Comparison of ENCODE assay signal across 8 mouse cellular contexts in genomic region chr14:48073247-48074161, GRCm38 (mm10). TPM values are rescaled to one million over a fixed set of nuclear protein-coding genes. Genes with fewer than 3 reads are reported as not detected.
DNase-seq lines count a peak whose midpoint lies in the region; ATAC-seq and TF ChIP-seq lines count a peak whose summit lies in the region.
"Had no signal": no experiment of that assay in that cellular context is flagged by ENCODE, and none has a peak within 500 bp of the region (broad histone marks: within the 10 kb centered on the region; RNA-seq: fewer than 3 reads in every experiment).

No protein-coding gene starts in this region.

- no peaks in the 10 kb centered on the region for H3K36me3 ChIP-seq in hindbrain, embryonic 15.5 days
- H3K36me3 ChIP-seq in liver, embryonic 15.5 days (replicated peaks): no peaks in the 10 kb centered on the region

- TF ChIP-seq CTCF in brain, embryonic 14.5 days (IDR thresholded peaks at IDR 0.05; ENCODE audit: borderline replicate concordance, extremely low read depth, insufficient read depth, insufficient read length): no peak
- no peak for TF ChIP-seq CTCF in olfactory bulb, adult 2 months (IDR thresholded peaks at IDR 0.05; ENCODE audit: insufficient read depth, low read depth, low read length)

- no peak overlapping the region for H3K9ac ChIP-seq in hindbrain, embryonic 15.5 days
- H3K9ac ChIP-seq in liver, embryonic 15.5 days: no peak overlapping the region

- peak; percentile 72 for ATAC-seq in hindbrain, embryonic 15.5 days (ENCODE audit: low FRiP score, low read depth)
- ATAC-seq in liver, embryonic 15.5 days (ENCODE audit: insufficient read depth): peak; percentile 44

- no peaks in the 10 kb centered on the region for H3K27me3 ChIP-seq in hindbrain, embryonic 15.5 days
- no peaks in the 10 kb centered on the region for H3K27me3 ChIP-seq in liver, embryonic 15.5 days

- TF ChIP-seq POLR2A in brain, embryonic 14.5 days (IDR thresholded peaks at IDR 0.05; ENCODE audit: borderline replicate concordance, extremely low read depth, insufficient read depth, insufficient read length, poor library complexity, severe bottlenecking): no peak
- no peak for TF ChIP-seq POLR2A in olfactory bulb, adult 2 months (IDR thresholded peaks at IDR 0.05; ENCODE audit: insufficient read depth, low read depth, low read length)

- H3K27ac ChIP-seq in hindbrain, embryonic 15.5 days (replicated peaks): no peak overlapping the region; the same call in 1 of the 2 replicates
- no peak overlapping the region for H3K27ac ChIP-seq in liver, embryonic 15.5 days (replicated peaks)
- peak overlapping the region; percentile 70 for H3K27ac ChIP-seq in olfactory bulb, adult 2 months (ENCODE audit: insufficient read depth, low read depth, low read length)
- H3K27ac ChIP-seq: macrophage had no signal

- WGBS in hindbrain, embryonic 15.5 days: 22% methylated on average over 24 of the region's 24 CpGs
- 37% methylated on average over 24 of the region's 24 CpGs for WGBS in liver, embryonic 15.5 days (ENCODE audit: insufficient replicate concordance)
- WGBS in olfactory bulb, adult 2 months: 55% methylated on average over 24 of the region's 24 CpGs

- DNase-seq in Muller cell, postnatal 12 days (ENCODE audit: inconsistent ontology term): peak; percentile 64
- DNase-seq in brain, embryonic 14.5 days (ENCODE audit: low read depth): peak; percentile 68
- peak; percentile 30 to 33 for DNase-seq in gastrocnemius, adult 8-10 months (ENCODE audit: low spot score in 2 of 2)
- DNase-seq in thymus, postnatal 25 days: no peak

- H3K4me1 ChIP-seq in hindbrain, embryonic 15.5 days (replicated peaks): peaks cover 14% of the 10 kb centered on the region
- no peaks in the 10 kb centered on the region for H3K4me1 ChIP-seq in liver, embryonic 15.5 days (replicated peaks)
- H3K4me1 ChIP-seq in olfactory bulb, adult 2 months (ENCODE audit: control insufficient read depth, insufficient read depth, low read length): peaks cover 8% of the 10 kb centered on the region

- no peak overlapping the region for H3K4me3 ChIP-seq in hindbrain, embryonic 15.5 days
- no peak overlapping the region for H3K4me3 ChIP-seq in liver, embryonic 15.5 days (replicated peaks)
- no peak overlapping the region for H3K4me3 ChIP-seq in olfactory bulb, adult 2 months (ENCODE audit: insufficient read depth, low read depth, low read length)

- peak overlapping the region; percentile 7; the same call in 1 of the 2 replicates for H3K4me2 ChIP-seq in hindbrain, embryonic 15.5 days
- H3K4me2 ChIP-seq in liver, embryonic 15.5 days: no peak overlapping the region

- no peaks in the 10 kb centered on the region for H3K9me3 ChIP-seq in hindbrain, embryonic 15.5 days
- no peaks in the 10 kb centered on the region for H3K9me3 ChIP-seq in liver, embryonic 15.5 days (replicated peaks)

RNA-seq across cellular contexts. Expression of gene Peli2, which starts 47.1 kb away (rescaled TPM):
- 14.0 and 18.0 TPM in 2 replicates for polyA plus RNA-seq in brain, embryonic 14.5 days (2012; rRNA removed)
- 10 to 100 TPM in 2 of 4 experiments, 1 to 10 TPM in 2; 8.3 to 15.3 (median 11.4) TPM for total RNA-seq in gastrocnemius, adult 8-10 months (2022)
- polyA plus RNA-seq in hindbrain, embryonic 15.5 days (2015; fragmentation: Nextera tagmentation; extraction: Ambion mirVana): 8.7 and 10.7 TPM in 2 replicates
- 1.1 and 1.8 TPM in 2 replicates for polyA plus RNA-seq in liver, embryonic 15.5 days (2015; fragmentation: Nextera tagmentation; extraction: Ambion mirVana)
- 103 TPM in 1 of 2 replicates, not detected in the other for polyA plus RNA-seq in olfactory bulb, adult 2 months (2012; ENCODE audit: insufficient read depth, insufficient read length, low replicate concordance, missing spikeins)
